Mouse (Mus musculus) left cerebral cortex, postnatal 14 days (tissue): ENCODE results near the gene Tmem232. TPM values are rescaled to one million over a fixed set of nuclear protein-coding genes. Genes with fewer than 3 reads are reported as not detected.
"Not testable (repeated sequence)": the region's sequence is repeated elsewhere in the genome, so short reads cannot be mapped to it uniquely, and the experiment has no call there.

Experiments used
- DNase-seq, 2 experiments: peaks; one replicate each; pipeline ENCODE4 v3.0.0; 2021 to 2022; ENCODE audit warnings: low spot score in 2 of 2, mixed read lengths in 1 of 2
- intact Hi-C: fragments of 180-260 bp; cut with DNase I; formaldehyde crosslinking; loops from one replicate; pipeline ENCODE4 v1.15.1; 2025
- microRNA-seq, 2 experiments: library from miRNA; unstranded; fragments of <30 nt; microRNA quantifications; one replicate each; pipeline ENCODE4 v1.2.0; 2022
- total RNA-seq, 2 experiments: library from RNA; stranded (reverse); gene quantifications; 2 replicates each; pipeline ENCODE4 v1.2.3; 2021

Tmem232 gene
- total RNA-seq, 2 experiments from 2014 or later: 1.5 to 1.9 TPM

DNA sequence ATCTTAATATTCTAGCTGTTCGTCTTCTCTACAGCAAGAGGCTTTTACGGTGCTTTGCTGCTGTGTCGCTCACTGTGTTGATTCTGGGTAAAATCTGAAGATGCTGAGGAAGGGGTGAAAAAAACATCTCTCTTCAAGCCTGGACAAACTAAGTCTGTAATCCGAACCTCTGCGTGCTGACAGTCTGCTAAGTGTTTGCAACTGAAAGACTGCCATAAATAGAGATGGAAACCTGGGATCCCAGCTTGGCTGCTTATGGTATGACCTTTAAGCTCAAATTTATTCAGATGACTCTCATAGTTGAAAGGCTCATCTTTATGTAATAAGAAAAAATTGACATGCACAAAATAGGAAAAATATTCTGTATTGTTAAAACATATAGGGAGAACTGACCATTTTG, 242.8 kb downstream of the Tmem232 start:
- intact Hi-C loops: no loop called here
- DNase-seq: no peak

DNA sequence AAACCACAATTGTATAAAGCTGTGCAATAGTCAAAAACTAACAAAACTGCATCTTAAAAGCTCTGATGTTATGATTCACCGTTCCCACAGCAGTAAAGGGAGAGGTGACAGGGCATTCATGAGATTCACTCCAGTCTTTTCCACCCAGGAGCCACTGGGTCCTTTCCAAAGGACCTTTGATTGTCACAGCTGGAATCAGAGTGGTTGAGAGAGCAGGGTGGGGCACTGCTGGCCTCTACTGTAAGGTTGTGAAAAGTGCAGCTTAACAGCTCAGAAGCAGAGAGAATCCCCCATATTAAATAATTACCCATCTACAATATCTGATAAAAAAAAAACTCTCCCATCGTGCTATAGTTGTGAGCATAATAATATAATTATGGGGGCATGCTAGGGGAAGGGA, 288.4 kb downstream of the Tmem232 start:
- intact Hi-C loops: loop anchor here (2.0 kb wide), 1 partner anchor 181 kb away; no protein-coding TSS in a partner anchor
- peak in 1 of 2 experiments; percentile 13 for DNase-seq

DNA sequence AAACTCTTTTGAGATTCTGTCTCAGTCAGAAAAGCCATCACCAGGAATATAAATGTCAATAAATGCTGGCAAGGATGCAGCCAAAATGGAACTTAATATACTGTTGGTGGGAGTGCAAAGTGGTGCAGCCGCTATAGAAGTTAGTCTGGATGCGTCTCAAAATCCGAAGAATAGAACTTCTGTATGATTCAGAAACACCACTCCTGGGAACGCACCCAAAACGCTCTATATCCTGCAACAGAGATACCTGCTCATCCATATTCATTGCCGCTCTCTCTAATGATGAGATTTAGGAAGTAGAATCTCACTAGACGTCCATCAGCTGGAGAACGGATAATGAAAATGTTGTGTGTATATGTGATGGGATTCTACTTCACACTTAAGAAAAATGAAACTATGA, 290.3 kb downstream of the Tmem232 start:
- intact Hi-C loops: no loop called here
- DNase-seq: peak; percentile 9 to 11

DNA sequence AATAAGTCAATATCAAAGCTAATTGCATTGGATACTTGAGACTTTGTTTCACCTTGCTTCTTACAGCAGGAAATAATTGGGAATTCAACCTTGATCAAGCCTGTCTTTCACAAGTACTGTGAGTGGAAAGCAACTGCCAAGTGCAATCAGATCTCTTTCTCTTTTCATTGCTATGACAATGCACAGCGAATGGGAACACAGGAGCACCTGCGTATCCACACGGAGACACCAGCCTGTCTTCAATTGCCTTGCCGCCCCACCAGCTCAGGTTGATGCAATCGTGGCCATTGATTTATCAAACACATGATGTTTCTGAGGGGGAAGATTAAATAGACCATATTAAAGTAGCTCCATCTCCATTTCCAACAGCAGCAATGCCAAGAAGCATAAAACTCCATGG, 296.9 kb downstream of the Tmem232 start:
- intact Hi-C loops: no loop called here
- no peak for DNase-seq

DNA sequence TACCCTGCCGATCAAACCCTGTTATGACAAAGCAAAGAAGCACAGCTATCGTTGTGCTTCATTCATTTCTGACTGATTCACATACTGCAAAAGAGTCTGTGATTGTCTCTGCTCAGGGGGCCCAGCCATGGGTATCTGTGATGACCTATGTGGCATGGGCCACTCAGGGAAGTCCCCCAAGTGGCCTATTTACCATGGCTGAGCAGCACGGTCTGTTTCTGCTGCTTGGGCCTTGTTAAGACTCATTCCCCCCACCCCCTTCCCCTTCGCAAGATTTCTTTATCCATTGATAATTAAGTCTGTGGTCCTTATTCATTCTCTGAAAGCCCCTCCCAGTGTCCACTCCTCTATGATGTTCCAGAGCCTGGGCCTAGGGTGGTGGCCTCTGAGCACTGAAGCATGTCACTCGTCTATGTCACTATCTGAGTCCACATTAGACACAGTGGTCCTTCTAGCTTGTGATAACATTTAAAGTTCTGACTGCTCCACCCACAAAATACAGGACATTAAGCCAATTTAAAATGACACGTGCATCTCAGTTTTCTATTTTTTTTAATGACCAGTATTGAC, 315.1 kb downstream of the Tmem232 start:
- intact Hi-C loops: no loop called here
- DNase-seq: no peak

DNA sequence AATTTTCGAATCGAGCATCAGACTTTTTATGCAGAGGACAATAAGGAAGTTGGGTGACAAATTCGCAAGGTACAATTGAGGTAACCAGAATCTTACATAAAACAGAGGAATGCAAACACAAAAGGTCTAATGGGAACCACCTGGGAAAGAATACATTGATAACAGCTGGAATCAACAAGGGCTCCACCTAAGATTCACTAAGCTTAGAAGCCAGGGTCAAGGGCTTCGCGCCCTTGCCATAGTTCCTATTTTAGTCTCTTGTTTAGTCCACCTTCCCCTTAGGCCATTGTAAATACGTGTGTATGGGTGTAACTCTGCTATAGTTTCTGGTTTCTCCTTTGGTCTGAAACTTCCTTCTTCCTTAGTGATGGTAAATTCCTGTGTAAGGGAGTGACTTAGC, 318.9 kb downstream of the Tmem232 start:
- DNase-seq, intact Hi-C loops: not testable (repeated sequence)

Small RNA genes within 50 kb of the gene (microRNA-seq; reads per million reads assigned to microRNA genes)
- gene Gm25731: 0 reads per million in 2 experiments

Other genes with a start within 250 kb of the Tmem232 start
- 100 to 1,000 TPM; 169 to 181 TPM for gene Vapa, start 72.8 kb upstream of the Tmem232 start, total RNA-seq
- under 1 TPM in 1 of 2 experiments, not detected in 1; 0.25 TPM for gene Txndc2, start 101.4 kb upstream of the Tmem232 start, total RNA-seq
- 10 to 100 TPM; 76.0 to 87.4 TPM for gene Rab31, start 232.0 kb upstream of the Tmem232 start, total RNA-seq
- gene Ppp4r1, start 241.8 kb upstream of the Tmem232 start, total RNA-seq: 10 to 100 TPM; 45.8 to 58.0 TPM